Mouse (Mus musculus) lung, postnatal 25 days (tissue): ENCODE data around the gene Phgdh.

ENCODE experiments used
- DNase-seq: peaks from one replicate; pipeline ENCODE4 v3.0.0; 2022; ENCODE audit warnings: low spot score

The Phgdh gene

DNA sequence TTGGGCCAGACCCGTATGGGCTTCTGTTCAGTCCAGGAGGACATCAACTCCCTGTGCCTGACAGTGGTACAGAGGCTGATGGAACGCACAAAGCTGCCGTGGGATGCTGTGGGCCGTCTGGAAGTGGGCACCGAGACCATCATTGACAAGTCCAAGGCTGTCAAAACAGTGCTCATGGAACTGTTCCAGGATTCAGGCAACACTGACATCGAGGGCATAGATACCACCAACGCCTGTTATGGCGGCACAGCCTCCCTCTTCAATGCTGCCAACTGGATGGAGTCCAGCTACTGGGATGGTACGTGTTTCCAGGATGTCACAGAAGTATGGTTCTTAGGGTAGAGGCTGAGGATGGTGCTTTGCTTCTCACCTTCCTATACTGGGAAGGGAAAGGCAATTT is 48.7 kb downstream of the Phgdh start:
- DNase-seq, result no peak

DNA sequence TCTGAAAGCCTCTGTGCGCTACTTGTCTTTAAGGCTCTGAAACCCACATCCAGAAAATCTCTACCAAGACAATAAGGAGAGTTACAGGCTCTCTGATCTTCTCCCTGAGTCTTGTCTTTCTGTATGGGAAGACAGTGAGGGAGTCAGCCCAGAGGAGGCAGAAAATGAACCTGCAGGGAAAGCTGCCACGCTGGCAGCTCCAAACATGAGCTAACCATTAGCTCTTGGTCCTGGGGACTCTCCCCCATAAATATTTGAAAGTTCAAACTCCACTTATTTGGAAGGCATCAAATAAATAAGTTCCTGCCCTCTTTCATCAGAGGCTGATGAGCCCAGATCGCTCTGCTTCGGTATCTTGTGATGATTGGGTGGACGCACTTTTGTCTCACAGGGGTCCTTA is 56.6 kb downstream of the Phgdh start:
- DNase-seq, result no peak

DNA sequence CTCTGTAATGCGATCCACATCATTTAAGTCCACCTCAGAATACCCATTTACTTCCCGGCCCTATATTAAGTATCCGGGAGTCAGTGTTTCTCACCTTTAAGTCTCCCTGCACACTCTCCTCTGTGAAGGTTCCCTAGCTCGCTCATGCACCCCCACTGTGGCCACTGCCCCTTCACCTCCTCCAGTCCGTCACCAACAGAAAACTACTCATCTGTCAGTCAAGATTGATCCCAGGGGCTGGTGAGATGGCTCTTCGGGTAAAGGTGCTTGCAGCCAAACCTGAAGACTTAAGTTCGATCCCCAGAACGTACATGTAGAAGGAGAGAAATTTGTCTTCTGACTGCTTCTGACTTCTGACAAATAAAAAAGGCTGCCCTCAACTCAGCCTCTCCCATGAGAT is 57.4 kb downstream of the Phgdh start:
- DNase-seq, result no peak

DNA sequence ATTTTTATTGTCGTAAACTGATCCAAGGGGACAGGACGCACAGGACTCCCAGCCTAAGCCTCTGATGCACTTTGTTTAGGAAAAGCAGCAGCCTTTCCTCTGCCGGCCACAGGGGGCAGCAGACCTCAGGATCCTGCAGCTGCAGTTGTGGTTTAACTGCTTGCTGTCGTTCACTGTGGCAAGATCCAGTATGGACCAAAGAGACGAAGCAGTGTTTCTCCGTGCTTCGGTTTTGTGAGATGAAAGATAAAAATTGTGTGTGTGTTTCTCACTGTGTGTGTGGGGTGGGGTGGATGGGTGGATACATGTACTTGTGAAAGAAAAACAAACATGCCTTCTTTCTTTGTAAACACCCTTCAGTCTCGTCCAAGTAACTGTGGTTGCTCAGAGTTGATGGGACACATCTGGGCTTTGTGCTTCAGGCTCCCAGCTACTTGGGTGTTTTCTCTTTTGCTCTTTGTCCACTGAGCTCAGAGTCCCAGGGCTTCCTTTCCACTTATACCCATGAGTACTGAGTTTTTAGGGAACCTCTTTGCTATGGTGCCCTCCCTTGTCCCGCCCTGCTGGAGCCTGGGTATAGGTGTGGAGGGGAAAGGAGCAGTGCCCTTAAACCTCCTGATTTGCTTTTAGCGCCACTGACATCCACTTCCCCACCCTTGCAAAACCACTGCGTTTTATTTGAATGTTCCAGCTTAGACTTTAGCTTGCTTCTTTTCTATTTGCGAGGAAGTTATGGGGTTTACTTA is 58.7 kb downstream of the Phgdh start:
- DNase-seq, result peak; percentile 67

DNA sequence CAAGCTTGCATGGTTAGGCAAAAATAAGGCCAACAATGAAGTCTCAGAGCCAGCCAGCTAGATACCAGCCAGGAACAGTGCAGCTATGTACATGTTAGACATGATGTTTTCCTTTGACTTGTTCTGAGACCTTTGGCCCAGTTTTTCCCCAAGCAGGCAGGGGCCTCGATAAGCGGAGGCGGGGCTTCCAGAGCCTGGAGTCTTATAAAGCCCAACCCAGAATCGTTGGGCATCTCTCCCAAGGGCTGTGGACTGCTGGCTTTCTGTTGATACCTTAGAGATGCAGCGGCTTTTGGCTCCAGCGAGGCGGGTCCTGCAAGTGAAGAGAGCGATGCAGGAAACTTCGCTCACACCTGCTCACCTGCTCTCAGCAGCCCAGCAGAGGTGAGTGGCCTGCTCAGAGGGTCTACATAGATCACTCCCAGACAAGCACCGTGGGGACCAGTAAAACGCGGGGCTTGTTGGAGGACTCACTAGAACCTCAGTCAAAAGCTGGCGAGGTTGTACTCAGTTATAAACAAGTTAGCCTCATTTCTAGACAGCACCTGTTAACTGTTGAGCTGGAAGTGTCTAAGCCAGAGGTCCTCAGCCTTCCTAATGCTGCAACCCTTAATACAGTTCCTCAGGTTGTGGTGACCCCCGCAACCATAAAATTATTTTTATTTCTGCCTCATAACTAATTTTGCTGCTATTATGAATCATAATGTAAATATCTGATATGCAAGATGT is 59.4 kb downstream of the Phgdh start, which contains the start of gene Hmgcs2:
Gene Hmgcs2, plus strand, starts transcription at position 232 of the 729 bp plus-strand sequence.
- DNase-seq, result peak; percentile 41

DNA sequence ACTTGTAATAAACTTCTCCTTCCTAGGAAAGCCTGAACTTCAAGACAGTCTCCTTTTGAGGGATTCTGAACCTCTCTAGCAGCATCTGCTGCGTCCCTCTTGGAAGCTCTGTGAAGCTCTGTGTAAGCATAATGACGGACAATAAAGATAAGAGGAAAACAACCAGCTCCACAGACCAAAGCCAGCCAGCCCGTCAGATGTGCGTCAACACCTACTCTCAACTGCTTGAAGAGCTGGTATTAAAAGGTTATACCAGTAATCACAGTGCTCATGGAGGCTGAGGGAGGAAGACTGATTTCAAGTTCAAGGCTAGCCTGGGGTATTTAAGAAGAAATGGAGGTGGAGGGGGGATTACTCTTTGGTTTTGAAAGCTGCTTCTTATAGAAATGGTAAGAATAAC is 60.1 kb downstream of the Phgdh start:
- no peak for DNase-seq

DNA sequence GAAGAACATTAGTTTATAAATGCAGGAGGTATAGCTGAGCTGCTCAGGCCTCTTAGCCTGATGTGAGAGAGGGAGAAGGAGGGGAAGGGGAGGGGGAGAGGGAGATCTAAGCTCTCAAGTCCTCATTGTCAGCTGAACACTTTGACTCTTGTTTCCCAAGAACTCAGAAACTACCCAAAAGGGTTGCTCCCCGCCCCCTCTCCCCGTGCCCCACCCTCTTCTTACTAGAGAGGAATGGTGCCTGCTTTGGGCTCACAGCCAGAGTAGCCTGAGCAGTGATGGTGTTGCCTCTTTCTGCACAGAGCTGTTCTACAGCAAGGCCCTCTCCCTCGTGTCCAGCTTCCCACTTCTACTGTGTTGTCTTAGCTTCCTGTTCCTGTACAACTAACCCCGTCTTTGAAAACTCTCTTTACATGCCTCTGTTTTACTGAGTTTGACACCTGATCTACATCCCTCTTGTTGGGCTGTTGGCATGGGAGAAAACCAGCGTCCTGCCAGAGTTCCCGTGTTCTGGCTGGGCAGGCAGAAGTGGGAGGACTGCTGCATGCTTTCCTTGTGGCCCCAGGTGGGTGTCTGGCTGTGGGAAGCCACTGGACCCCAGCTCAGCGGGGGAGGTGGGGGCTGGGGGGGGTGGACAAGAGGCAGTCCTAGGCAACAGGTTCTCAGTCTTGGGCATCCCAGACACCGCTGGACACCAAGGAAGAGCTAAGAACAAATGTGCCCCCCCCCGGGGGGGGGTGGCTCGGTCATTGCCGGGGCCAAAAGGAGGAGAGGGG is 66.0 kb downstream of the Phgdh start:
- no peak for DNase-seq

DNA sequence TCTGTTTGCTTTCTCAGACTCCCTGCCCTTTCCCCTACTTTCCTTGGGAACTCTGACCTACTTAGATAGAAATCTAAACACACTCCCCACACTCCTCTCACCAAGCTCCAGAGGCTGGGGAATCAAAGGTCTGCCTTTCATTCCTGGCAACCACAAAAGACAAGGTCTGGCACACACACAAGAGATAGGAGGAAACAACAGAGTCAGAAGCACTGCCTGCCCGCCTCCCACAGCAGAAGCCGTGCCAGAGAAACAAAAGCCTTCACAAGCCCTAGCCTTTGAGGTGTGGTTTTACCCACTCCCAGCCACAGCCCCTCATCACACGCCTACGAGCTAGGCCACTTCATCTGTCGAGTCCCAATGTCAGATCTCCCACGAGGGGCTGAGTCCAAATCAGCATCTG is 72.5 kb downstream of the Phgdh start:
- DNase-seq, result peak; percentile 63
